Mouse (Mus musculus): ENCODE data around the gene Prom2. TPM values are rescaled to one million over a fixed set of nuclear protein-coding genes. Genes with fewer than 3 reads are reported as not detected.

The Prom2 gene
- polyA plus RNA-seq, 1 experiment from 2014 or later, result not detected

DNA sequence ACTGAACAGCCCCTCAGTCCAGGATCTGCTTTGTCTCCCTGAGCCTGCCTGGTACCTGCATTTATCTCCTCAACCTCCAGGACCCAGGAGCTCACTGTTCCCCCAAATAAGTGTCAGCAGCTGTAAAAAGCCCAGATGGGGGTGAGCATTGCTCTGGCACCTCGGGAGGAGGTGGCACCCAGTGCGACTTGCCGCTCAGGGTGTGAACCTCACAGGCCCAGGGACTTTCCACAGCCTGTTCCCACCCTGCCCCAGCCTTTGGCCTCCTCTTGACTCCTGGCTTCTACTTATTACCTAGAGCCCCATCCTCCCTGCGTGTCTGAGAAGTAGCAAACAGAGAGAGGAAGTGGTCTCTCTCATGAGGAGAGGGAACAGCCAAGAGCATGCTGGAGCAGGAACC is 36.1 kb downstream of the Prom2 start:
- H3K4me3 ChIP-seq (ENCODE audit: control insufficient read depth in 1 of 2, insufficient read depth in 1 of 2, low read depth in 1 of 2, low read length in 2 of 2), result no peak overlapping the region
- H3K27me3 ChIP-seq (ENCODE audit: control insufficient read depth, insufficient read depth, low read length), result peaks cover 29% of the 10 kb centered on the region
- H3K4me1 ChIP-seq (ENCODE audit: control insufficient read depth in 2 of 2, insufficient read depth in 2 of 2, low read length in 2 of 2), result no peaks in the 10 kb centered on the region
- H3K36me3 ChIP-seq (ENCODE audit: control insufficient read depth, insufficient read depth, low read length), result no peaks in the 10 kb centered on the region
- H3K9me3 ChIP-seq (ENCODE audit: control insufficient read depth, low read length), result no peaks in the 10 kb centered on the region
- no peak for ATAC-seq (ENCODE audit: insufficient number of reproducible peaks, insufficient read depth, low FRiP score, low read depth)
- H3K4me2 ChIP-seq (ENCODE audit: low read length), result no peak overlapping the region
- no peak overlapping the region for H3K27ac ChIP-seq (replicated peaks in 1 of 2; ENCODE audit: control insufficient read depth in 1 of 2, insufficient read depth in 1 of 2, low read depth in 2 of 2, low read length in 2 of 2)
- no peak overlapping the region for H3K9ac ChIP-seq (ENCODE audit: low read length)
- WGBS, result 48% methylated on average over 4 of the region's 4 CpGs

DNA sequence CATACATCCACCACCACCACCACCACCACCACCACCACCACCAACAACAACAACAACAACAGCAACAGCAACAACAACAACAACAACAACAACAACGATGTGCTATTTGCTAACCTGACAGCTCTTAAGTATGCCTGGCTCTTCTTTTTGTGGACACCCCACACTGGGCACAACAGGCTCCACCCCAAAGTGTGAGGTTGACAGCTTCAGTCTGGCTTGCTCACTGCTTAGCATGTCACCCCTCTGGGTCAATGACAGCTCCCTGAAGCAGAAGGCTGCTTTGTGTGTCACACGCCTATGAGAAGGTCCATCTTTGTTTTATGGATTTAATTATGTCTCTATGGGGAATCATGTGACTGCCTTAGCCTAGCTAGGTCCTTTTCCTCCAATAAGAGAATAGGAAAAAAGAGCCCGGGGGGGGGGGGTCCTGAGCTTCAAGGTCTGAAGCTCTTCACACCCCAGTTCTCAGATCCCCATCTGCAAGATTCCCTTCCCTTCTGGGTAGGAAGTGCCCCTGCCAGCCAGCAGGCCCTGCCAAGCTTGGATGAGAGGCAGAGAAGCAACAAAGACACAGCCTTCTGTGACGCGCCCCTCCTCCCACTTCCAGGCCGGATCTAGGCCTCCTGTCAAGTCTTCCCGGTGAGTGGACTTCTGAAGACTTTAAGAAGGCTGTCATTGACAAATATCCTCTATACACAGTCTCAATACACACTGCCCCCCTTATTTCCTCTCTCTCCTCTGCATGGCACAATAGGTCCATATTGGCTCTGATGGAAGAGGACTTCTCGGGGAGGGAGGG is 37.3 kb downstream of the Prom2 start:
- peaks cover 29% of the 10 kb centered on the region for H3K27me3 ChIP-seq (ENCODE audit: control insufficient read depth, insufficient read depth, low read length)
- no peak overlapping the region for H3K9ac ChIP-seq (ENCODE audit: low read length)
- 46% methylated on average over 8 of the region's 8 CpGs for WGBS
- no peaks in the 10 kb centered on the region for H3K4me1 ChIP-seq (ENCODE audit: control insufficient read depth in 2 of 2, insufficient read depth in 2 of 2, low read length in 2 of 2)
- no peak overlapping the region for H3K4me3 ChIP-seq (ENCODE audit: control insufficient read depth in 1 of 2, insufficient read depth in 1 of 2, low read depth in 1 of 2, low read length in 2 of 2)
- no peaks in the 10 kb centered on the region for H3K9me3 ChIP-seq (ENCODE audit: control insufficient read depth, low read length)
- H3K36me3 ChIP-seq (ENCODE audit: control insufficient read depth, insufficient read depth, low read length), result no peaks in the 10 kb centered on the region
- no peak overlapping the region for H3K27ac ChIP-seq (replicated peaks in 1 of 2; ENCODE audit: control insufficient read depth in 1 of 2, insufficient read depth in 1 of 2, low read depth in 2 of 2, low read length in 2 of 2)
- H3K4me2 ChIP-seq (ENCODE audit: low read length), result no peak overlapping the region
- no peak for ATAC-seq (ENCODE audit: insufficient number of reproducible peaks, insufficient read depth, low FRiP score, low read depth)

DNA sequence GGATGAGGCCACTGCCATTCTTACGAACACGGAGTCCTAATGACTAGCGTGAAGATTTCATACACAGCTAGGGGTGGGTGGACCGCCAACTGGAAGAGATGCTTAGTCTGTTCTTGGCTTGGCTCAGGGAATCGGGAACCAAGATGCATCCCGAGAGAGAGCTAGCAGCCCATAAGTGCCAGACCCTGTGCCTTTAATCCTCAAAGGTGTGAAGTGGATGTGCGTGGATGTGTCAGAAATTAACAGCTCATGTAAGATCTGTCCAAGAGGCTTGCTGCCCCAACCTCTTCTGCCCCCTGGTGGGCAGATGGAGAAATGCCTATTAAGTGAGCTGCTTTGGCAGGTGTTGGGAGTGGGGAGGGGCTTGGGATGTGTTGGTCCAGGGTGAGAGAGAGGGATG is 40.2 kb downstream of the Prom2 start:
- H3K9me3 ChIP-seq (ENCODE audit: control insufficient read depth, low read length), result no peaks in the 10 kb centered on the region
- peaks cover 24% of the 10 kb centered on the region for H3K27me3 ChIP-seq (ENCODE audit: control insufficient read depth, insufficient read depth, low read length)
- H3K4me3 ChIP-seq (ENCODE audit: control insufficient read depth in 1 of 2, insufficient read depth in 1 of 2, low read depth in 1 of 2, low read length in 2 of 2), result no peak overlapping the region
- no peak overlapping the region for H3K4me2 ChIP-seq (ENCODE audit: low read length)
- H3K27ac ChIP-seq (replicated peaks in 1 of 2; ENCODE audit: control insufficient read depth in 1 of 2, insufficient read depth in 1 of 2, low read depth in 2 of 2, low read length in 2 of 2), result no peak overlapping the region
- no peak overlapping the region for H3K9ac ChIP-seq (ENCODE audit: low read length)
- ATAC-seq (ENCODE audit: insufficient number of reproducible peaks, insufficient read depth, low FRiP score, low read depth), result no peak
- no peaks in the 10 kb centered on the region for H3K4me1 ChIP-seq (ENCODE audit: control insufficient read depth in 2 of 2, insufficient read depth in 2 of 2, low read length in 2 of 2)
- 41% methylated on average over 7 of the region's 7 CpGs for WGBS
- H3K36me3 ChIP-seq (ENCODE audit: control insufficient read depth, insufficient read depth, low read length), result no peaks in the 10 kb centered on the region

DNA sequence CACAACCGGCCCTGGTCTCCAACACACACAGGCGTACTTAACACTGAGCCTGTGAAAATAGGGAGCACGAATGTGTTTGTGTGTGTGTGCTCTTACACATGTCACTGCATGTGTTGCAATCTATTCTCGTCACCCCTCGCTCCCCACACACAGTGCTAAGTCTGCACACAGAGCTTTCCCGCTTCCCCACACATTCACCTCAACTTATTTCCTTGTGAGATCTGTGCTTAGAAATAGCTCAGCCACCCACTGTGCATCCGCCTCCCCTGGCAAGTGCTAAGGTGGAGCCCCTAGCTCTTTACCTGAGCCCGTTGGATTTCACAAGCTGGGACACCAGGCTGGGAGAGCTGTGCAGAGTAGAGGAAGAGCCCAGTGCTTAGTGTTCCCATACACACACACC is 42.5 kb downstream of the Prom2 start:
- peaks cover 14% of the 10 kb centered on the region for H3K27me3 ChIP-seq (ENCODE audit: control insufficient read depth, insufficient read depth, low read length)
- no peaks in the 10 kb centered on the region for H3K4me1 ChIP-seq (ENCODE audit: control insufficient read depth in 2 of 2, insufficient read depth in 2 of 2, low read length in 2 of 2)
- no peak overlapping the region for H3K4me2 ChIP-seq (ENCODE audit: low read length)
- no peak for ATAC-seq (ENCODE audit: insufficient number of reproducible peaks, insufficient read depth, low FRiP score, low read depth)
- H3K36me3 ChIP-seq (ENCODE audit: control insufficient read depth, insufficient read depth, low read length), result no peaks in the 10 kb centered on the region
- WGBS, result 73% methylated on average over 8 of the region's 8 CpGs
- H3K27ac ChIP-seq (replicated peaks in 1 of 2; ENCODE audit: control insufficient read depth in 1 of 2, insufficient read depth in 1 of 2, low read depth in 2 of 2, low read length in 2 of 2), result no peak overlapping the region
- no peak overlapping the region for H3K4me3 ChIP-seq (ENCODE audit: control insufficient read depth in 1 of 2, insufficient read depth in 1 of 2, low read depth in 1 of 2, low read length in 2 of 2)
- H3K9ac ChIP-seq (ENCODE audit: low read length), result no peak overlapping the region
- H3K9me3 ChIP-seq (ENCODE audit: control insufficient read depth, low read length), result no peaks in the 10 kb centered on the region

DNA sequence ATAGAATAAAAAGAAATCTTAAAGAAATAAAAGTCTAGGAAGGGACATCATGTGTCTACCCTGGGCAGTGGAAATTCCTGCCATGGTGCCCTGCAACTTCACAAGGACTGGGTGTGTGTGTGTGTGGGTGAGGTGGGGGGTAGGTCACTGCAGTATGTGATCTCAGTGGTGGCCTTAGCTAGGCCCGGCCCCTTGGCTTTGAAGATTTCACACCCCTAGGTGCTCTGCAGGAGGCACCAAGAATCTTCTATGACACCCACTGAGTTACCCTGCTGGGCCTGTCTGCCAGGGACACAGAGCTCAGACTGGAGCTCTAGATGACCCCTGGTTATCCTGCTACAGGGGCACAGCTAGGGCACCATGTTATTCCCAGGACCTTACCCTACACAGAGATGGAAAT is 44.9 kb downstream of the Prom2 start:
- WGBS, result 54% methylated on average over 1 of the region's 1 CpGs
- H3K9me3 ChIP-seq (ENCODE audit: control insufficient read depth, low read length), result no peaks in the 10 kb centered on the region
- H3K4me1 ChIP-seq (ENCODE audit: control insufficient read depth in 2 of 2, insufficient read depth in 2 of 2, low read length in 2 of 2), result no peaks in the 10 kb centered on the region
- no peak overlapping the region for H3K4me3 ChIP-seq (ENCODE audit: control insufficient read depth in 1 of 2, insufficient read depth in 1 of 2, low read depth in 1 of 2, low read length in 2 of 2)
- H3K27ac ChIP-seq (replicated peaks in 1 of 2; ENCODE audit: control insufficient read depth in 1 of 2, insufficient read depth in 1 of 2, low read depth in 2 of 2, low read length in 2 of 2), result no peak overlapping the region
- ATAC-seq (ENCODE audit: insufficient number of reproducible peaks, insufficient read depth, low FRiP score, low read depth), result no peak
- no peaks in the 10 kb centered on the region for H3K36me3 ChIP-seq (ENCODE audit: control insufficient read depth, insufficient read depth, low read length)
- H3K4me2 ChIP-seq (ENCODE audit: low read length), result no peak overlapping the region
- H3K9ac ChIP-seq (ENCODE audit: low read length), result no peak overlapping the region
- H3K27me3 ChIP-seq (ENCODE audit: control insufficient read depth, insufficient read depth, low read length), result peaks cover 8% of the 10 kb centered on the region

DNA sequence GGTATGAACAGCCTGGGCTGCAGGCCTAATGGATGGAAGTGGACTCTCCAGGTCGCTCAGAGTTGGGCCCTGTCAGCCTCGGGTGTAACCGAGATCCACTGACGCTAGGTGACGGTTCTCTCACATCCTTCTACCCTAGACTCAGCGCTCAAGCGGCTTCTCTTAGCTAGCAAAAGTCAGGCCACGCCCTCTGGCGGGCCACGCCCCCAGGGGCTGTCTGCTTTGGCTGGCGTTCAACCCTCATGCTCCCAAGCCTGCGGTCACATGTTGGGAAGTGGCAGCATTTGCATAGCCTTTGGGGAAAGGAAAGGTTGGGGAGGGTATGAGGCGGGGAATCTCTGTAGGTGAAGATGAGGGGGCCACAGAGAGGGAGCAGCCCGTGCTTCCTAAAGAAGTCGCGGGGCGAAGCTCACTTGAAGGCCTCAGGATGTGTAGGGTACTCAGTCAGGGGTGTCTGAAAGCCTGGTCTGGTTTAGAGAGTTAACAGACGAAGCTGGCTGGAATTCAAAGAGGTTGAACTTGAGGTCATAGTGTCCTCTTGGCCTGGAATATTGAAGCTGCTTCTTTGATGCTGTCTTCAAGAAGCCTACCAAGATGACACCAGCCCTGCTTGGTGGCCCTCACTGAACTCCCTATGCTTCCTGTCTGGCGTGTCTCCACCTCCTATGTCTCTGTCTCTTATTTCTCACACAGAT is 56.6 kb downstream of the Prom2 start:
- peaks cover 58% of the 10 kb centered on the region for H3K27me3 ChIP-seq (ENCODE audit: control insufficient read depth, insufficient read depth, low read length)
- ATAC-seq (ENCODE audit: insufficient number of reproducible peaks, insufficient read depth, low FRiP score, low read depth), result peak; percentile 44
- H3K4me2 ChIP-seq (ENCODE audit: low read length), result peak overlapping the region; percentile 60
- peaks cover 9 to 15% of the 10 kb centered on the region in 2 experiments for H3K4me1 ChIP-seq (ENCODE audit: control insufficient read depth in 2 of 2, insufficient read depth in 2 of 2, low read length in 2 of 2)
- WGBS, result 5% methylated on average over 19 of the region's 19 CpGs
- H3K9ac ChIP-seq (ENCODE audit: low read length), result 0 out of 2 replicates have a peak overlapping the region, but pooled peaks have one; percentile 4
- no peaks in the 10 kb centered on the region for H3K36me3 ChIP-seq (ENCODE audit: control insufficient read depth, insufficient read depth, low read length)
- H3K9me3 ChIP-seq (ENCODE audit: control insufficient read depth, low read length), result no peaks in the 10 kb centered on the region
- peak overlapping the region; percentile 3 to 23; a peak in 2 of 4 replicates for H3K4me3 ChIP-seq (ENCODE audit: control insufficient read depth in 1 of 2, insufficient read depth in 1 of 2, low read depth in 1 of 2, low read length in 2 of 2)
- H3K27ac ChIP-seq (replicated peaks in 1 of 2; ENCODE audit: control insufficient read depth in 1 of 2, insufficient read depth in 1 of 2, low read depth in 2 of 2, low read length in 2 of 2), result no peak overlapping the region

DNA sequence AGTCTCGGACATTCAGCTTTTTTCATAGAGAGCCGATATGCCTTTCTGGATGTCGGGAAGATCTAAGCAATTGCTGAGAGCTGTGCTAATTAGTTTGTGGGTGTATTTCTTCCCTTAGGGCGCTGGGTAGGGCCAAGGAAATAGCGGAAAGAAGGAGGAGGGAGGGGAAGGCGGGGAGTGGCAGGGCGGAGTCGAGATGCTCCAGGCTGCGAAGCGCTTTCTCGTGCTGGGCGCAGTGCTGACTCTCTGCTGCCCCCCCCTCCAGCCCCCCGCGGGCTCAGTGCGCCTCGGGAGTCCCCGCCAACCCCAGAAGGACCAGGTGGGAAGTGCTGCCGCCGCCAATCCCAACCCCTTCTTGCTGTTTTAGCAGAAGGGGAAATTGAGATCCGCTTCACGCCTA is 58.3 kb downstream of the Prom2 start:
- Histone ChIP-seq H3K36me3 (ENCODE audit: control insufficient read depth, insufficient read depth, low read length) (no peaks in the 10 kb centered on the region), H3K27ac (replicated peaks in 1 of 2; ENCODE audit: control insufficient read depth in 1 of 2, insufficient read depth in 1 of 2, low read depth in 2 of 2, low read length in 2 of 2) (no peak overlapping the region), H3K9ac (ENCODE audit: low read length) (no peak overlapping the region), H3K9me3 (ENCODE audit: control insufficient read depth, low read length) (no peaks in the 10 kb centered on the region), H3K27me3 (ENCODE audit: control insufficient read depth, insufficient read depth, low read length) (peaks cover 70% of the 10 kb centered on the region), H3K4me1 (ENCODE audit: control insufficient read depth in 2 of 2, insufficient read depth in 2 of 2, low read length in 2 of 2) (peaks cover 9 to 15% of the 10 kb centered on the region in 2 experiments), H3K4me3 (ENCODE audit: control insufficient read depth in 1 of 2, insufficient read depth in 1 of 2, low read depth in 1 of 2, low read length in 2 of 2) (peak overlapping the region; percentile 40 to 56; a peak in 3 of 4 replicates), H3K4me2 (ENCODE audit: low read length) (peak overlapping the region; percentile 96)
- no peak for ATAC-seq (ENCODE audit: insufficient number of reproducible peaks, insufficient read depth, low FRiP score, low read depth)
- WGBS, result under 1% methylated on average over 21 of the region's 21 CpGs
